In genomic region chr17:24014433-24014965, GRCm38 (mm10) we compare ENCODE assay signal across 27 mouse cellular contexts. TPM values are rescaled to one million over a fixed set of nuclear protein-coding genes. Genes with fewer than 3 reads are reported as not detected.
"Had no signal": no experiment of that assay in that cellular context is flagged by ENCODE, and none has a peak within 500 bp of the region (broad histone marks: within the 10 kb centered on the region; RNA-seq: fewer than 3 reads in every experiment).

No protein-coding gene starts in this region.

- H3K9me3 ChIP-seq: kidney, embryonic 15.5 days; limb, embryonic 10.5 days; limb, embryonic 13.5 days; neural tube, embryonic 13.5 days had no signal

- H3K4me2 ChIP-seq: kidney, embryonic 15.5 days; limb, embryonic 13.5 days; lung, embryonic 14.5 days; neural tube, embryonic 13.5 days had no signal

- H3K9ac ChIP-seq: kidney, embryonic 15.5 days; limb, embryonic 13.5 days; liver, embryonic 14.5 days; liver, postnatal 0 days; lung, embryonic 14.5 days; neural tube, embryonic 13.5 days had no signal

- DNase-seq: kidney, adult 11 months; kidney, adult 8-10 months; kidney, postnatal 10 days; kidney, postnatal 36 days; liver; liver, postnatal 0 days; midbrain, embryonic 14.5 days; retina, postnatal 1 day; thymus, adult 18-20 months; thymus, postnatal 36 days had no signal

- ATAC-seq: liver, postnatal 0 days; lung, postnatal 0 days had no signal

- H3K27ac ChIP-seq: kidney, embryonic 15.5 days; limb, embryonic 10.5 days; limb, embryonic 13.5 days; liver, embryonic 14.5 days; macrophage; neural tube, embryonic 13.5 days had no signal

- H3K4me3 ChIP-seq: kidney, embryonic 15.5 days; limb, embryonic 10.5 days; limb, embryonic 13.5 days; myocyte; neural tube, embryonic 13.5 days had no signal

- H3K36me3 ChIP-seq: kidney, embryonic 15.5 days; limb, embryonic 10.5 days; limb, embryonic 13.5 days; neural tube, embryonic 13.5 days had no signal

- H3K4me1 ChIP-seq: kidney, embryonic 15.5 days; limb, embryonic 13.5 days; neural tube, embryonic 13.5 days had no signal

- H3K27me3 ChIP-seq: kidney, embryonic 15.5 days; limb, embryonic 13.5 days; neural tube, embryonic 13.5 days had no signal

RNA-seq across cellular contexts. Expression of gene Prss22, which starts 16.6 kb away (rescaled TPM):
- total RNA-seq: layer of hippocampus, postnatal 14 days; megakaryocyte, adult 5-6 weeks; monocyte, adult 5-6 weeks had no signal
- polyA plus RNA-seq: liver, embryonic 14.5 days; liver, postnatal 0 days; macrophage; midbrain, embryonic 14.5 days; neural tube, embryonic 13.5 days; testis, adult 2 months had no signal

RNA-seq across cellular contexts. Expression of gene Prss27, which starts 23.4 kb away (rescaled TPM):
- total RNA-seq: layer of hippocampus, postnatal 14 days; left cerebral cortex, adult 8-10 months; left cerebral cortex, postnatal 25 days; megakaryocyte, adult 5-6 weeks; monocyte, adult 5-6 weeks had no signal
- polyA plus RNA-seq: limb, embryonic 10.5 days; liver, embryonic 14.5 days; liver, postnatal 0 days; macrophage; testis, adult 2 months had no signal

RNA-seq across cellular contexts. Expression of gene Prss30, which starts 34.1 kb away (rescaled TPM):
- total RNA-seq: neutrophil, adult 5-6 weeks had no signal
- polyA plus RNA-seq: limb, embryonic 10.5 days; limb, embryonic 13.5 days; midbrain, embryonic 14.5 days; neural tube, embryonic 13.5 days; stomach, embryonic 14.5 days; testis, adult 2 months had no signal

RNA-seq across cellular contexts. Expression of gene Sbpl, which starts 59.4 kb away (rescaled TPM):
- total RNA-seq: layer of hippocampus, postnatal 14 days; left cerebral cortex, adult 8-10 months; left cerebral cortex, postnatal 25 days; megakaryocyte, adult 5-6 weeks; monocyte, adult 5-6 weeks; neutrophil, adult 5-6 weeks had no signal
- polyA plus RNA-seq: kidney, embryonic 15.5 days; limb, embryonic 10.5 days; limb, embryonic 13.5 days; liver, embryonic 14.5 days; liver, postnatal 0 days; lung, embryonic 14.5 days; lung, postnatal 0 days; macrophage; midbrain, embryonic 14.5 days; myocyte; neural tube, embryonic 13.5 days; stomach, embryonic 14.5 days; testis, adult 2 months had no signal
